Mouse (Mus musculus) layer of hippocampus, postnatal 25 days (tissue): ENCODE data around the gene Gng13. TPM values are rescaled to one million over a fixed set of nuclear protein-coding genes. Genes with fewer than 3 reads are reported as not detected.

Experiments
- DNase-seq, 2 experiments: peaks; one replicate each; pipeline ENCODE4 v3.0.0; 2022; ENCODE audit warnings: mixed read lengths in 2 of 2, low spot score in 1 of 2; ENCODE audit errors: extremely low spot score in 1 of 2
- total RNA-seq, 2 experiments: library from RNA; stranded (reverse); gene quantifications; 2 replicates each; pipeline ENCODE4 v1.2.3; 2021

The Gng13 gene
- total RNA-seq: 100 to 1,000 TPM; 108 to 125 TPM

GRCm38 (mm10) chr17:25716711-25717637, at the start of gene Gng13:
TSS of gene Gng13 (plus strand) at chr17:25717171.
- DNase-seq: no peak

- no peak for DNase-seq
These were observed 48.4 kb upstream of the Gng13 start for GRCm38 (mm10) chr17:25668481-25669055.

- DNase-seq: no peak
These were observed 44.0 kb upstream of the Gng13 start for GRCm38 (mm10) chr17:25672982-25673381.

GRCm38 (mm10) chr17:25677969-25678368, 39.0 kb upstream of the Gng13 start:
- no peak for DNase-seq

GRCm38 (mm10) chr17:25679818-25680217, 37.2 kb upstream of the Gng13 start:
- DNase-seq: no peak

- DNase-seq: no peak
These were observed 35.3 kb upstream of the Gng13 start for GRCm38 (mm10) chr17:25681636-25682035.

- DNase-seq: no peak
These were observed 30.6 kb upstream of the Gng13 start for GRCm38 (mm10) chr17:25686323-25686722.

GRCm38 (mm10) chr17:25688922-25689321, 28.0 kb upstream of the Gng13 start:
- DNase-seq: no peak

- no peak for DNase-seq
These were observed 20.7 kb upstream of the Gng13 start for GRCm38 (mm10) chr17:25696263-25696662.

GRCm38 (mm10) chr17:25698446-25698845, 18.5 kb upstream of the Gng13 start:
- peak; percentile 73 to 92 for DNase-seq

GRCm38 (mm10) chr17:25700863-25701496, 16.0 kb upstream of the Gng13 start:
- no peak for DNase-seq

GRCm38 (mm10) chr17:25709994-25710393, 7.0 kb upstream of the Gng13 start:
- DNase-seq: no peak

- DNase-seq: no peak
These were observed 5.8 kb upstream of the Gng13 start for GRCm38 (mm10) chr17:25711136-25711535.

GRCm38 (mm10) chr17:25715627-25716026, 1.3 kb upstream of the Gng13 start:
- DNase-seq: no peak

- DNase-seq: no peak
These were observed 841 bp upstream of the Gng13 start for GRCm38 (mm10) chr17:25716130-25716529.

- DNase-seq: no peak
These were observed 720 bp downstream of the Gng13 start for GRCm38 (mm10) chr17:25717691-25718090.

GRCm38 (mm10) chr17:25721476-25721875, 4.5 kb downstream of the Gng13 start:
- DNase-seq: no peak

- DNase-seq: no peak
These were observed 6.5 kb downstream of the Gng13 start for GRCm38 (mm10) chr17:25723470-25723869.

GRCm38 (mm10) chr17:25723919-25724318, 6.9 kb downstream of the Gng13 start:
- no peak for DNase-seq

GRCm38 (mm10) chr17:25725264-25725663, 8.3 kb downstream of the Gng13 start:
- no peak for DNase-seq

GRCm38 (mm10) chr17:25727265-25728008, 10.5 kb downstream of the Gng13 start, which contains the start of the genes Chtf18 and Rpusd1:
TSS of gene Chtf18 (minus strand) at chr17:25727419.
TSS of gene Rpusd1 (plus strand) at chr17:25727670.
- DNase-seq: peak; percentile 87 to 90
